Mouse (Mus musculus): ENCODE data around the gene Olfr642.

The Olfr642 gene

DNA sequence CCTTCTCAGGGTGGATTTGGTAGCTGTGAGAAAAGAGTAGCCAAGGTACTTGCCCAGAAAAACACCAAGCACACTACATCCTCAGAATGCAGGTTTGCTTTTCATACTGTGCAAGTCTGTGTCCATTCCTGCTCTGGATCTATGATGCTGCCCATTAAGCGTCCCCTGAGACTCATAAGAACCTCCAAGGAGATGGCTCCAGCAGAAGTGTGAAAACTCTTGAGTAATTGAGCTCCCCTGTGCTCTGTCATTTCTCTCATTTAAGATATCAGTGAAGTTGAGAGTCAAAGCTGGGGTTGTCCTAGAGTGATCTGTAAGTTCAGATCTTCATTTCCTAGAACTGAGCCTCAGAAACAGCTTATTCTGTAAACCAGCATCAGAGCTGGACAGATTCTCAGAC lies at the start of gene Olfr642:
Olfr642 (minus strand) TSS at position 101 of the 400 bp plus-strand sequence.
- no peak for DNase-seq (ENCODE audit: low spot score)

DNA sequence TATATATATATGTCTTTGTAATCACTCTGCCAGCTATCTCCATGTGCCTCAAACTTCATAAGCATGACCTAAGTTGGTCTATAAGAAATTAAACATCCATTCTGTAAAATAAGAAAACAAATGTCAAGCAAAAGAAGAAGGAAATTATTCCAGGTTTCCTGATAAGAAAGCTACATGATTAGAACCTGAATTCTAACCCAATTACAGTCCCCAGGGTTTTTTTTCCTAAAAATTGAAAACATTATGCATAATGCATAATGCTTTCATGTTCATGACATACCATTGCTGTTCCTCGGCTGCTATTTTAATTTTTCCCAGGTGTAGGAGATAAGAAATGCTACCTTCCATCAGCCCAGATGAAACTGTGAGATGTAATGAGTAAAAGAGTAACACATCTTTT lies 32.9 kb upstream of the Olfr642 start, which contains the start of gene Olfr645:
Olfr645 (minus strand) TSS at position 101 of the 400 bp plus-strand sequence.
- no peak for DNase-seq (ENCODE audit: low spot score)

DNA sequence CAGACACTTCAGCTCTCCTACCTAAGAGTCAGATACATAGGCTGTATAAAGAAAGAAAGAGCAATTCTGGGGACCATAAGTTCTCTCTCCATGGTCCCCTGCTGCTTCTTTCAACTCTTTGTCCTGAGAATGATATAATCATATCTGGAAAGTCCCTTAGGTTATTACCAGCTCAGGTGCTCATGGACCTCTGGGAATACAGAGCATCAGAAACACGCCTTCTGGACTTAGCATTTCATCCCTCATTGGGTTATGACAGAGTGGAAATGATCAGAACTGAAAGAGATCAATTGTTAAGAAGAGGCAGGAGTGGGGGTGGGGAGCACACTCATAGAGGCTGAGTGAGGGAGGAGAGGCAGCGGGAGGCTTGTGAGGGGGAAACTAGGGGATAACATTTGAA lies 19.3 kb upstream of the Olfr642 start, which contains the start of gene Olfr644:
Olfr644 (minus strand) TSS at position 101 of the 400 bp plus-strand sequence.
- DNase-seq (ENCODE audit: low spot score), result no peak

DNA sequence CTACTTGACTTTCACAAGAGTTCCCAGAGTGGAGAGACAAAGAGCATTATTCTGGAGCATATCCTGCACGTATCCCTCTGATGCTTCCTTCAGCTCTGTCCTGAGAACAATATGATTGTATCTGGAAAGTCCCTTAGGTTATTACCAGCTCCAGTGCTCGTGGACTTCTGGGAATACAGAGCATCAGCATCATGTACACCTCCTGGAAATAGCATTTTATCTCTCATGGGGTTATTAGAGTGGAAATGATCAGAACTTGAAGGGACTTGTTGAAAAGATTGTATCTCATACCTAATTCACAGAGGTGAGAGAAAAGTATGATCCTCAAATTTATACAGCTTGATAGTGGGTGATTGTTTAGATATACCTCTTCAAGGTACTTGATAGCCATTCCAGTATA lies 8.9 kb upstream of the Olfr642 start, which contains the start of gene 4930516K23Rik:
4930516K23Rik (minus strand) TSS at position 101 of the 400 bp plus-strand sequence.
- no peak for DNase-seq (ENCODE audit: low spot score)

DNA sequence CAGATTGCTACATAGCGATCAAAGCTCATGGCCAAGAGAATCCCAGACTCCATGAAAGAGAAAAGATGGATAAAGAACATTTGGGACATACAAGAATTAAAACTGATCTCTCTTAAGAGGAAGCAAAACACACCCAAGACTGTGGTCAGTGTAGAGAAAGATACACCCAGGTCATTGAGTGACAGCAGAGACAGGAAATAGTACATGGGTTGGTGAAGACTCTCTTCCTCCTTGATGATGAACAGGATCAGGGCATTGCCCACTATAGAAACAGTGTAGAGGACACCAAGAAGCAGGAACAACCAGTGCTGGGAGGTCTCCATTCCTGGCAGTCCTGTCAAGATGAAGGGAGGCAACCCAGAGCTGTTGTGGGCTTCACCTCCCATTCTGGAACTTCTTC lies 6.7 kb upstream of the Olfr642 start:
- no peak for DNase-seq (ENCODE audit: low spot score)

DNA sequence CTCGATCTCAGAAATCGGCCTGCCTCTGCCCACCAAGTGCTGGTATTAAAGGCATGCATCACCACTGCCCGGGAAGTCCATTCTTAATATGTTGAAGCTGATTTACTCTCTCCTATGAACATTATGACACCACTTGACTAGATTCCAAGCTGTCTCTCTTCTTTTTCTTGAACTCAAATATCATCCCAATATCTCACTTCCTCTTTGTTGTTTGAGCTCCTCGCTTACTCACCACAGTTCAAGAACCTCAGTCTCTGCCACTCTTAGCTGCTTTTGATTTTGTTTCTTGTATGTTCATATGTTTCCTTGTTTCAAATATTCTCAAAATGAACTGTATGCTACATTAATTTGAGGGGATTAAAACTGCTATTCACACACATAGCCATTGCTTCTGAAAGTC lies 1.7 kb downstream of the Olfr642 start:
- DNase-seq (ENCODE audit: low spot score), result no peak

DNA sequence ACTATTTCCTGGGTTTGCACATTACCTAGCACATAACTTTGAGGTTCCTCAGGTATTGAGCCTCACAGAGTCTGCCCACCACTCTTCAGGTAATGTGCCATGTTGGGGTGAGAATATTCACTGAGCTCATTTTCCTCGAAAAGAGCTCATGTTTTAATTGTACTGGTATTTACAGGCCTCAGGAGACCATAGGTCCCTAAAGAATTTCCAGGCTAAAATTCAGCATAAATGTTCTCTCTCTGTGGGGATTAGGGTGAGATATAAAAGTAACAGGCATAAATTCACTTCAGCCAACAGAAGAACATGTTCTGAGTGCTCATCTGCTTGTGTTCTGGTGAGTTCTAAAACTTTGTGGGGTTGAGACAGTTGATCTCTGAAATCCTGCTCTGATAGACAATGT lies 17.3 kb downstream of the Olfr642 start, which contains the start of gene Olfr641:
Olfr641 (plus strand) TSS at position 301 of the 400 bp plus-strand sequence.
- no peak for DNase-seq (ENCODE audit: low spot score)

DNA sequence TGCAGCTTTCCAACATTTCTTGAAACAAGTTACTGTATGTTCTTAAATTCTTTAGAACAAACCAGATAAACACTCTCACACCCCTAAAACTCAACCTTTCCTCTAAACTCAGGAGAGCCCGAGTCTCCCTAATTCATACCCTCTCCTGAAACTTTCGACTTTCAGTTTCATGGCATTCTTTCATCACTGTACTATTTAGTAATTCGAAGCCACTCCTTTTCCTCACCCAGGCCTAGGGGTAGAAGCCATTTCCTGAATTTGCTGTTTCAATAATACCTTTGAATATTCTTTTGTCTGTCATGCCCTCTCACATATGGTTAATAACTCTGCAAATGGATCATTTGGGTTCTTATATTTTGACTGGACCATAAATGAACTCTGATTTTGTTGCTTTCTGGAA lies 25.5 kb downstream of the Olfr642 start:
- no peak for DNase-seq (ENCODE audit: low spot score)

DNA sequence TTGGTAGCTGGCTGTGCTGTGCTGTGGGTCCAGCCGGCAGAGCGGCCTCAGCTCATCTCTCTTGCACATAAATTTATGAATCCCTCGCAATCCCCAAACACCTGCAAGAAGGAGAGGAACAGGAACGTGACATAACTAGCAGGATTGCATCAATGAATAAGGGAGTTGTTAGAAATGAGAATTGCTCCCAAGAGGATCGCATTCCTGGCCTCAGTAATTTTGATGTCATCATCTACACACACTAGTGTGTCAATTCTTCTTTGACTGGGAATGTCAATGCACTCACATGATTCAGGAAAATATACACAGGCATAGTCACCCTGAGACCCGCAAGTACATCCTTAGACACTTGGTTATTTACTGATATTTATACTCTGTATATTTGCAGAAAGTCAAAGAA lies 27.0 kb downstream of the Olfr642 start, which contains the start of gene Olfr640:
Olfr640 (minus strand) TSS at position 101 of the 400 bp plus-strand sequence.
- no peak for DNase-seq (ENCODE audit: low spot score)

DNA sequence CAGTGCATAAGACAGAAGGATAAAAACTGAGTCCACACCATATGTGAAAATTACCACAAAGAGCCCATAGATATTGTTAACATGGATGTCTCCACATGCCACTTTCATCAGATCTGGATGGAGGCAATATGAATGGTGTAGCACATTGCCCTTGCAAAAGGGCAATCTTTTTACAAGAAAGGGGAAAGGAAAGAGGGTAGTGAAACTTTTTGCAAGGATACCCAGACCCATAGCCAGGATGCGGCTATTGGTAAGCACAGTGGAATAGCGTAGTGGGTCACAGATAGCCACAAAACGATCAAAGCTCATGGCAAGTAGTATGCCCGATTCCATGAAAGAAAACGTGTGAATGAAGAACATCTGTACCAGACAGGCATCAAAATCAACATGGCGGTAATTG lies 30.8 kb downstream of the Olfr642 start:
- no peak for DNase-seq (ENCODE audit: low spot score)

DNA sequence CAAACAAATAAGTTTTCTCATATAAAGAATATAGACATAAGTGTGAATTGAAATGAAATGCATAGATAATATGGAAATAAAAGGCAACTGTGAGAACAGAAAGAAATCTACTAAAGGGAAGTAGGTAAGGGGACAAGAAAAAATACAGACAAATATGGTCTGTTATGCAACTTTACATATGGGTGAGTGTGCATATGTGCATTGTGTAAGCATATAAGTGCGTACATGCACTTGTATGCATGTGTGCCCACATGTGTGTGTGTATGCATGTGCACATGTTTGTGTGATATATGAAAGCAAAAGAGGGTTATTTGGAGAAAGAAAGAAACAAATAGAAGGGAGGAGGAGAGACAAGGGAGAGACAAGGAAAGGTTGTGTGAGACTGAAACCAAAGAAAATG lies 33.5 kb downstream of the Olfr642 start:
- no peak for DNase-seq (ENCODE audit: low spot score)

DNA sequence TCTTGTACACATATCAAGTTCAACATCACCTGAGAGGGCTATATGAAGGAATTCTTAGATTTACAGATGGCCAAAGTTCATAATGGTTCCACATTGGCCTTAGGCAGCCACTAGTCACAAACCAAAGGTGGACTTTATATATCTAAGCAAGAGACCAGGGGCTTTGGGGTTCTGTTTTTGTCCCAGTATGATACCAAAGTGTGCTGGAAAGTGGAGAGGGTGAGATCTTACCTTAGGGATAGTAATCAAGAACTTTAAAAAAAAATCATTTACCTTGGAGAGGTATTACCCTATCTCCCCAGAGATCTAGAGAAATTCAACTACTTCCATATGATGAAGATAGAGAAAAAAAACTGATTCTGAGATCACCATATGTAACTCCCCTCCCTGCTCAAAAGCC lies 35.3 kb downstream of the Olfr642 start, which contains the start of gene Olfr639:
Olfr639 (minus strand) TSS at position 101 of the 400 bp plus-strand sequence.
- no peak for DNase-seq (ENCODE audit: low spot score)

DNA sequence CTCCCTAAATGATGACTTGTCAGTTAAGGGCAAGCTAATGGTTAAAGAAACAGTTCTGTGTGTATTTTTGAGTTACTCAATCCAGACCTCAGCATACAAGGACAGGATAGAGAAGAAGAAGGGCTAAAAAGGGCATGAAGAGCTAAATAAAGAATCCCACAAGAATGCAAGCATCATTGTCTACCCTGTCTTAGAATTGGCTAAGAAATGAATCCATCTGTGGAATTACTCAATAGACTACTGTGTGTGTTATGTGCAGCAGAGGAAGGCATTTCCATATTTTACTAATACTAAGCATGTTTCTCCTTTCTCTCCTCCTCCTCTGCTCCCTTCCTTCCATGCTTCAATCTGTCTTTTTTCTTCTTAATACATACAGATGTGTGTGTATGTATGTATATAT lies 53.3 kb downstream of the Olfr642 start:
- DNase-seq (ENCODE audit: low spot score), result no peak

DNA sequence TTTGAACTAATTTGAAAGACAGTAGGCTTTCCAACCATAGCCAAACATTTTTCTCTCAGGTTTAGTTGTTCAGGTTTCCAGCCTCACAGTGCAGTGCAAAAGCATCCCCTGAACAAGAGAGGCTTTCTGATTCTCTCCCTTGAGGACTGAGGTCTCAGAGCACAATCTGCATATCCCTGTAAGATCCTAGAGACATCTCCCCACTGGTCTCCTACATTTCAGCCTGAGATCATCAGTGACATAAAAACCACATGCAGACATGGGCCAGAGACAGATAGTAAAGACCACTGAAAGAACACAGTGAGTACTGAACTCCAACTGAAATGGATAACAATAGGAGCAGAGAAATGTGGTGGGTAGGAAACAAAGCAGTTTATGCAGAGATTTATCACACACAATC lies 54.0 kb downstream of the Olfr642 start, which contains the start of gene Olfr638:
Olfr638 (plus strand) TSS at position 301 of the 400 bp plus-strand sequence.
- no peak for DNase-seq (ENCODE audit: low spot score)

All from c-Kit-positive CD71-positive TER-119-positive erythroid progenitor cells, embryonic 14.5 days (primary cell).